Mouse (Mus musculus): ENCODE measurements around the gene Ifitm2. TPM values are rescaled to one million over a fixed set of nuclear protein-coding genes. Genes with fewer than 3 reads are reported as not detected.

Gene Ifitm2
- polyA plus RNA-seq (2016; fragmentation: Nextera tagmentation; extraction: Ambion mirVana), result 314 and 316 TPM in 2 replicates

DNA sequence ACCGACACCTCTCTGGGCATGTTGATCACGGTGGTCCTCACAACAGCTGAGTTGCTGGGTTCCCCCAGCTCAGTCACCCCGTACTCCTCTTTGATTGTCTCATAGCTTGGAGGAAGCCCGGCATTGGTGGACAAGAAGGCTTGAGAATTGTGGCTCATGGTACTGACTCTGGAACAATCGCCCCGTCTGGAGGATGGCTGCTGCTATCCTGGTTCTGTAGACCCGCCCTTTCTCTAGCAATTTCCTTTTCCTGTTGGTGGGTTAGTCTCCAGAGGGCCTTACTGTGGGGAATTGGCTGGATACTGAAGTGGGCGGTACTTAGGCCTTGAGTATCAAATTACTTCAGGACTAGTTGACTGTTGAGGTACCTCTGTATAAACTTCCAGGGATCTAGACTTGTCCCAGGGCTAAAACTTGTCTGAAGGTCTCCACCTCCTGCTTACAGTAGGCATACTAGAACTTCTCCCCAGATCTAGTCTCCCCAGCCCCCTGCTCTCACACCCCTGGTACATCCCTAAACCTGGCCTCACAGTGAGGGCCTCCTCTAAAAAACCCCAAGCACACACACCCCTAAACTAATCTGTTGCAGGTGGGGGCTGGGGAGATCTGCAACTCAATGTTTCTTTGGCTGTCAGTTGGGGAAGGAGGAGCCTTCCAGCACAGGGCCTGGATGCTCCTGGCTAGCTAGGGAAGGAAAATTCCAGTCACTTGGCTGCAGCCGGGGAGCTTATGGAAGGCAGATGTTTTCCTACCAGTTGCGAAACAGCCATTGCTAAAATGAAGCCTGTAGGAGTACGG lies at the start of gene Ifitm2, which contains the start of gene Gm45717:
Gene Ifitm2 (minus strand): TSS at position 230 of the 798 bp plus-strand sequence.
Gene Gm45717 (minus strand): TSS at position 180 of the 798 bp plus-strand sequence.
- peaks cover 25% of the 10 kb centered on the region for H3K4me1 ChIP-seq
- no peak within 1 kb of the TSS for H3K27ac ChIP-seq
- ATAC-seq (ENCODE audit: low FRiP score, low read depth), result 0 out of 2 replicates have a peak, but pooled peaks have one; percentile 34
- H3K9ac ChIP-seq, result peak within 1 kb of the TSS; percentile 45
- H3K36me3 ChIP-seq, result no peaks in the 10 kb centered on the region
- H3K27me3 ChIP-seq (replicated peaks), result no peaks in the 10 kb centered on the region
- peak within 1 kb of the TSS; percentile 60 for H3K4me2 ChIP-seq (replicated peaks)
- peak within 1 kb of the TSS; percentile 41 for H3K4me3 ChIP-seq
- WGBS, result 20% methylated on average over 11 of the region's 11 CpGs
- no peaks in the 10 kb centered on the region for H3K9me3 ChIP-seq

DNA sequence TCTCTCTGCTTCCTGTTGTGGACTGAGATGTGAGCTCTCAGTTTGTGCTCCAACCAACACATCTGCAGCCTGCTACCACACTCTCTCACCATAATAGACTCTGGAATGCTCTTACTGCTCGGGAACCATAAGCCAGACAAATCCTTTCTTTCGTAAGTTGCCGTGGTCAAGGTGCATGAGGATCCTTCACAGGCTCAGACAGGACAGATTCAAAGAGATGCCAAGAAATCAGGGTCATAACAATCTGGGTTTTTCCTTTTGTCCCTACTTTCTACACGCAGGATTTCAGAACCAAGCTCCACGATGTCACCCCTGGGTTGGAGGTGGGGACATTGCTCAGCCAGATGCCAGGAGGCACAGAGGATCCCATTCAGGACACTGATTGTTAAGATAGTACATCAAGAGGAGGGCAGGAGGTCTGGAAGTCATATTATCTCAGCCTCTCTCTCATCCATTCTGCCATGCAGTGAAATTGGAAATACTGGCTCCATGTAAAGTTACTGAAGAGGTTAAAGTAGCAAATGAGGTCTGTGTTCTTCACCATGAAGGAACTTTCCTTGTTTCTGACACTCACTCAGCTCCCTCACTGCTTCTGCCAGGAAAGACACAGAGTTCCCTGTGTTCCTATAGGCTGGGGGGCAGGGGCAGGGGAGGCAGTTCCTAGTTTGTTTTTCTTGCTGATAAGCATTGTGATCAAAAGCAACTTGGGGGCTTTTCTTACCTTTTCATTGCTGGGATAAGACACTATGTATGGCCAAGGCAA lies 47.6 kb upstream of the Ifitm2 start:
- peaks cover 2% of the 10 kb centered on the region; the same call in 1 of the 2 replicates for H3K4me1 ChIP-seq
- H3K9me3 ChIP-seq, result no peaks in the 10 kb centered on the region
- H3K4me3 ChIP-seq, result no peak overlapping the region
- no peak overlapping the region for H3K4me2 ChIP-seq (replicated peaks)
- H3K27ac ChIP-seq, result no peak overlapping the region
- ATAC-seq (ENCODE audit: low FRiP score, low read depth), result no peak
- no peaks in the 10 kb centered on the region for H3K27me3 ChIP-seq (replicated peaks)
- WGBS, result 90% methylated on average over 5 of the region's 5 CpGs
- no peak overlapping the region for H3K9ac ChIP-seq
- no peaks in the 10 kb centered on the region for H3K36me3 ChIP-seq

DNA sequence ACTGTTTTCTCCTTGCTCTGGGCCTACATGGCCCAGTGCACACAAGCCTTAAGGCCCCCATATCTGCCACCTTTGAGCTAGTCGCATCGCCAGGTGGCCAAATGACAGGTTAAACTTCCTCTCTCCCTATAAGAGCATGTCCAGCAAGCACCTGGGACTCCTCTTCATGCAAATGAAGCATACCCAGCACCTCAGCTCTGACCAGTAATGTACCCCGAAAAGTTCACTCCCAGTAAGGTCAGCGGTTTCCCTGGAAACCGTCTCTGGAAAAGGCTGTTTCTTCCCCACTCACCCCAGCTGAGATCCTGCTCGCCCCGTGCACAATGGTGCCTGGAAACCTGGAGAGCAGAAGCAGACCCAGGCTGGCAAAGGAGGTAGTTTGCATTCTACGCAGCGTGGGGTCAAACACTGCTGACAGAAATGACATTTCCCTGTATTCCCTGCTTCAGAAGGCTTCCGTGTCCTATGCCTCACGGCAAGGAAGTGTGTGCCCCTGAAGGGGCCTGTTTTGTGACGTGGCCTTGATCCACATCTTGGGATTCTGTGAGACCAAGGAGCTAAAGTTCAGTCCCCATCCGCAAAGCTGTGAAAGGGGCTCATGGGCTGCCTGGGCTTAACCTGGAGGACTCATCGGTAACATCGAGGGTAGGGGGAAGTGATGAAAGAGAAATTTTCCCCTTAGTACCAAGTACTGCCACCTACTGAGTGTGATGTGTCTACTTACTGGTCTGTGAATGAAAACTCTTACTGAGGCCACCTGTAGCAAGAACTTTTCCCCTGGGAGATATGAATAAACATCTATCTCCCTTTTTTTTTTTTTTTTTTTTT lies 45.3 kb upstream of the Ifitm2 start:
- H3K9me3 ChIP-seq, result no peaks in the 10 kb centered on the region
- no peaks in the 10 kb centered on the region for H3K27me3 ChIP-seq (replicated peaks)
- no peak overlapping the region for H3K4me3 ChIP-seq
- H3K4me2 ChIP-seq (replicated peaks), result no peak overlapping the region
- WGBS, result 78% methylated on average over 15 of the region's 15 CpGs
- no peak overlapping the region for H3K9ac ChIP-seq
- ATAC-seq (ENCODE audit: low FRiP score, low read depth), result no peak
- H3K36me3 ChIP-seq, result no peaks in the 10 kb centered on the region
- H3K4me1 ChIP-seq, result no peaks in the 10 kb centered on the region
- no peak overlapping the region for H3K27ac ChIP-seq

DNA sequence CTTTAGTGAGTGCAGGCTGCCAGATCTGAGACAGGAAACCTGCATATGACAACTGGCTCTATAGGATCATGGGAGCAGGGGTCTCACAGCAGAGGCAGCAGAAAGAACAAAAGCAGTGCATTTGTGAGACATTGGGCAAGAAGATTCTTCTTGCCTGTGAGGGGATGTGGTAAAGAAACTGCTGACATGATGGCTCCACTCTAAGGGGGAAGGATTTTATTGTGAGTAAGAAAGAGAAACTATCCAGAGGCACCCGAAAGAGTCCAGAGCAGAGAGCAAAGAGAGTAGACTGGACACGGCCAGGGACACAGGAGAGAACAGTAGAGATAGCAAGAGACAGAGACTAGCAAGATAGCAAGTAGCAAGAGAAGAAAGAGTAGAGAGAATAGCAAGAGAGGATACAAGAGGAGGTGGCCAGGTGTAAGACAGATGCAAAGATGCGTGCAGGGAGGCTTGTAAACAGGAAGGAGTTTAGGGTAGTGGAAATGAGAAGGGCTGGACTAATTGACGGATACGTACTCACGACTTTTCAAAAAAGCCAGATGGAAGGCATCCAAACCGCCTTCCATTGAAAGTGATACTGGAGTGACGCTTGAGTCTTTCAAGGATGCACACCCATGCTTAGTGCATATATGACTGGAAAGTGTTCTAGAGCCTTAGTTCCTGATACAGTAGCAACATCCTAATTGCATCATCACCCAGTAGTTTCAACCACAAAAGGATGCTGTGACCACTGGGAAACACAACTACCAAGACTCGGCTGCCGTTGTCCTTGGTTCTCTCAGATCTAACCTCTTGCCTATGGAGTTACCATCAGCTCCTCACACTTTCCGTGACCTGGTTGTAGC lies 43.3 kb upstream of the Ifitm2 start:
- no peak overlapping the region for H3K4me2 ChIP-seq (replicated peaks)
- 91% methylated on average over 11 of the region's 11 CpGs for WGBS
- no peak overlapping the region for H3K9ac ChIP-seq
- no peaks in the 10 kb centered on the region for H3K4me1 ChIP-seq
- no peaks in the 10 kb centered on the region for H3K9me3 ChIP-seq
- no peaks in the 10 kb centered on the region for H3K27me3 ChIP-seq (replicated peaks)
- ATAC-seq (ENCODE audit: low FRiP score, low read depth), result no peak
- no peak overlapping the region for H3K27ac ChIP-seq
- H3K36me3 ChIP-seq, result no peaks in the 10 kb centered on the region
- no peak overlapping the region for H3K4me3 ChIP-seq

DNA sequence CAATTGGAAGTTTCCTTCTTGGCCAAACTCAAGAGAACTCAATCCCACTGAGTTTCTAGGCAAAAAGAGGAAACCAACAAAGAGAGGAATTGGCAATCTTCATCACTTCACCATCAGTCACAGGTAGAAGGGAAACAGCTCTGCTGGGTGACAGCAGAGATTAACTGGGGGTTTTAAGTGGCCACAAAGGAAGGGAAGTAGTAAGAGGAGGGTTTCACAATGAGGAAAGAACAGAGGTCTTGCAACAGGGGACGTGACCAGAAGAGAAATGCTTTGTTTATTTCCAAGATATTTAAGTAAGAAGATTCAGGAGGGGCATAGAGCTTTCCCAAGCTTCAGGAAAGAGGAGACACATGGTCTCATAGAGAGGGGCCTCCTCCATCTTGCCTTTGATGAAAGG lies 42.0 kb upstream of the Ifitm2 start:
- H3K36me3 ChIP-seq, result no peaks in the 10 kb centered on the region
- H3K27me3 ChIP-seq (replicated peaks), result no peaks in the 10 kb centered on the region
- 68% methylated on average over 1 of the region's 1 CpGs for WGBS
- no peak for ATAC-seq (ENCODE audit: low FRiP score, low read depth)
- no peak overlapping the region for H3K4me3 ChIP-seq
- H3K4me2 ChIP-seq (replicated peaks), result no peak overlapping the region
- H3K9ac ChIP-seq, result no peak overlapping the region
- no peak overlapping the region for H3K27ac ChIP-seq
- no peaks in the 10 kb centered on the region for H3K9me3 ChIP-seq
- H3K4me1 ChIP-seq, result no peaks in the 10 kb centered on the region

DNA sequence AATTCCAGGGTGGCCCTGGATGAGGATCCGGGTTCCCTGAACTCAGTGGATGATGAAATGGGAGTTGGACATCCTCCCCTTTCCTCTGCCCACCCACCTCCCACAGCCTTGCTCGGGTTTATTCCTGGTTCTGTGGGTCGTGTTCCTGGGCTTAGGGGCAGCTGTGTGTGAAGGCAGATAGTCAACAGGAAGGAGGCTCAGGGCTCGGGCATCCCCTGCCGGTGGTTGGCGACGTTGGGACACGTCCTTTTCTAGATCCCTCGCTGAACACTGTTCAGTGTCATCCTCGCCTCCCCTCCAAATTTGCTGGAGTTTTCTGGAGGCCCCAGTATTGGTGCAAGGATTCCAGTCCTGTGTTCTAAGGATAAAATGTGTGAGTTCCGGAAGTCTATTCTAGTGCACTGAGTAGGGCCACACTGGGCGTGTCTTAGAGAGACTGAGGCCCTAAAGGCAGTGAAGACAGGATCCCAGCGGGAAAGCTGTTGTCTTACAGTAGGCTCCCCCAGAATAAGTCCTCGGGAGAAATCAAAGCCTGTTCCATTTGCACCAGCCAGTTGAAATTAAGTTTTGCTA lies 35.4 kb upstream of the Ifitm2 start:
- H3K9ac ChIP-seq, result no peak overlapping the region
- H3K9me3 ChIP-seq, result no peaks in the 10 kb centered on the region
- H3K4me3 ChIP-seq, result no peak overlapping the region
- ATAC-seq (ENCODE audit: low FRiP score, low read depth), result no peak
- H3K4me2 ChIP-seq (replicated peaks), result no peak overlapping the region
- H3K27ac ChIP-seq, result no peak overlapping the region
- no peaks in the 10 kb centered on the region for H3K27me3 ChIP-seq (replicated peaks)
- WGBS, result 87% methylated on average over 14 of the region's 14 CpGs
- no peaks in the 10 kb centered on the region for H3K4me1 ChIP-seq
- no peaks in the 10 kb centered on the region for H3K36me3 ChIP-seq

DNA sequence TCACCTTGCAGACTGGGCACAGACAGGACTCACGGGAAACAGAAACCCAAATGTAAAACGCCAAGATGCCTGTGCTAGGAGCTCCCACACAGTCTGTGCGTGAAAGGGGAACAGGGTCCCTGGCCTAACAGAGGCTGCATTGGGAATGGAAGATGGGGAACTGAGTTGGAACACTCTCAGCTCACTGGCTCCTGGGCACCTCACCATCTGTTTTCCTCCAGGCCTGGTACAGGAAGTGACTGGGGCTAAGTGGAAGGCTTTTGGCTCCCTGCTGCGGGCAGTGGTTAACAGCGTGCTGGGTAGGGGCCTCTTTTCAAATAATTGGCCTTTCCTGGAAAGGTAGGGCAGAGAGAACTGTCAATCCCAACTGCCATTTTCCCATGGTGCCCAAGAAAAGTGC lies 34.8 kb upstream of the Ifitm2 start:
- H3K27me3 ChIP-seq (replicated peaks), result no peaks in the 10 kb centered on the region
- H3K4me2 ChIP-seq (replicated peaks), result no peak overlapping the region
- H3K4me1 ChIP-seq, result no peaks in the 10 kb centered on the region
- 68% methylated on average over 5 of the region's 5 CpGs for WGBS
- no peaks in the 10 kb centered on the region for H3K36me3 ChIP-seq
- H3K9me3 ChIP-seq, result no peaks in the 10 kb centered on the region
- no peak for ATAC-seq (ENCODE audit: low FRiP score, low read depth)
- no peak overlapping the region for H3K4me3 ChIP-seq
- no peak overlapping the region for H3K27ac ChIP-seq
- no peak overlapping the region for H3K9ac ChIP-seq

DNA sequence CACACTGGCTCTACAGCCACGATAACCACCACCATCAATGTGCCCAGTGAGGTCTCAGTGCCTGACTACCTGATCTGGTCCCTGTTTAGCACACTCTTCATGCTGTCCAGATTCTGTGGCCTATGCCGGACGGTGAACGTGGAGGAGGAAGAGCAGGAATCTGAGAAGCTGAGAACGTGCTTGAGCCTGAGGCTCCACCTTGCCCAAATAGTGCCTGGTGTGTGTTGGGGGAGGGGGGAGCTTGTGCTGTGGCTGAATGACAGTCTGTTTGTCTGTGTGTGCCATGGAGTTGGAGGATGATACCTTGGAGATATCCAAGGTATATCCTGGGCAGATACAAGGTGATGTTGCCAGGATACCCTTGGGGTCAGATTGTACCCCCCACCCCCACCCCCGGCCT lies 34.4 kb upstream of the Ifitm2 start:
- Histone ChIP-seq H3K27me3 (replicated peaks) (no peaks in the 10 kb centered on the region), H3K36me3 (no peaks in the 10 kb centered on the region), H3K4me1 (no peaks in the 10 kb centered on the region), H3K27ac (no peak overlapping the region), H3K4me3 (no peak overlapping the region), H3K4me2 (replicated peaks) (no peak overlapping the region), H3K9me3 (no peaks in the 10 kb centered on the region), H3K9ac (no peak overlapping the region)
- WGBS, result 74% methylated on average over 6 of the region's 6 CpGs
- no peak for ATAC-seq (ENCODE audit: low FRiP score, low read depth)

DNA sequence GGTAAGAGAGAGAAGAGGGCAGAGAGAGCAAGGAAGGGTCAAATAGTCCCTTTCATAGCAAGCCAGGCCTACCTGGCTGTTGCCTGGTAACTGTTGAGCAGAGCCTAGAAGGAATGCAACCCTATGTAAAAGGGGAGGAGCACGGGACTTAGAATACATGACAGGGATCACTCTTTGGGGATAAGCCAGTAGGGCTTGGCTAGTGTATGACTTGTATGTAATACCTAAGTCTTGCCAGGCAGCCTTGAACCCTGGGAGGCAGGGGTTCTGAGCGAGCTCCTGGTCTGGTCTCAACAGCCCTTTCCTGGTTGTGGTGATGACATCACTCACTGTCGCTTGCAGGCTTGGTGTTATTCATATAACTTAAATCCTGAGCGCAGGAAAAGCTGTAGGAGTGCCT lies 33.2 kb upstream of the Ifitm2 start:
- Histone ChIP-seq H3K4me1 (no peaks in the 10 kb centered on the region), H3K9ac (no peak overlapping the region), H3K9me3 (no peaks in the 10 kb centered on the region), H3K27me3 (replicated peaks) (no peaks in the 10 kb centered on the region), H3K4me2 (replicated peaks) (no peak overlapping the region), H3K36me3 (no peaks in the 10 kb centered on the region), H3K4me3 (no peak overlapping the region), H3K27ac (no peak overlapping the region)
- 77% methylated on average over 4 of the region's 4 CpGs for WGBS
- ATAC-seq (ENCODE audit: low FRiP score, low read depth), result no peak

DNA sequence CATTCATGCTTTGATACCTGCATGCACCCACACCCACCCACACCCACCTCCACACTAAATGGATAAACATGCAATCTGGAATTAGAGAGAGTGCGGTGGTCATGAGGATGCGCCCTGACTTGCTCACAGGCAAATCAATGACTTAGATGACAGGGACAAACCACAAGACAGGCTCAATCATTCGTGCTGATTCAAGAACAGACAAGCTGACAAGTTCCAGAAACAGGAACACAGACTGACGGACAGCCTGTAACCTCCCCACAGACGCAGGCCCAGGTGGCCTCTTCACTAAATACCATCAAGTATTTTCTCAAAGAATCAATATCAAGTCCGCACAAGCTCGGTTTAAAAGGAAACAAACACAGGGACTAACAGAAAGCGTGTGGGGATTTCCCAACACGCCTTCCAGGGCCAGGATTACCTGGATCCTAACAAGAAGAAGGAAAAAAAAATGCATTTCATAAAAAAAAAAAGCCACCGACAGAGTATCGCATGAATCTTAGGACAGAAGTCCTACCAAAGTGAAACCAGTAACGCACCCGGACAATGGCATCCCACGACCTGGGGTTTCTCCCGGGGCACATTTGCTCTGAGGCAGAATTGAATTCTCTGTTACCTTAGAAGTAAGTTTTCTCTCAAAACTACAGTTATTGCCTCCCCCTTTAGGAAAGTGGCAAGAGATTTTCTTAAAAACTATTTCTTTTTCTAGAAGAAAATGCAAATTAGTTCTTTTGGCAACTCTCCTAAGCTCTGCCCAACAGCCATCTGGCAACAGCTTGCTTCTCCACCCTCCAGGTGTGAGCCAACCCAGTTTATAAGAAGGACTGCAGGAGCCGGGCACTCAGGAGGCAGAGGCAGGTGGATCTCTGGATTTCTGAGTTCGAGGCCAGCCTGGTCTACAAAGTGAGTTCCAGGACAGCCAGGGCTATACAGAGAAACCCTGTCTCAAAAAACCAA lies 31.7 kb upstream of the Ifitm2 start:
- no peak overlapping the region for H3K27ac ChIP-seq
- no peak overlapping the region for H3K4me2 ChIP-seq (replicated peaks)
- H3K4me3 ChIP-seq, result no peak overlapping the region
- WGBS, result 88% methylated on average over 17 of the region's 17 CpGs
- H3K9ac ChIP-seq, result no peak overlapping the region
- H3K27me3 ChIP-seq (replicated peaks), result no peaks in the 10 kb centered on the region
- no peaks in the 10 kb centered on the region for H3K36me3 ChIP-seq
- ATAC-seq (ENCODE audit: low FRiP score, low read depth), result no peak
- no peaks in the 10 kb centered on the region for H3K9me3 ChIP-seq
- H3K4me1 ChIP-seq, result no peaks in the 10 kb centered on the region

Measured in neural tube, embryonic 12.5 days (tissue).